Mouse (Mus musculus) heart, adult 18-20 months (tissue): ENCODE data around the gene C1d. TPM values are rescaled to one million over a fixed set of nuclear protein-coding genes. Genes with fewer than 3 reads are reported as not detected.

Source experiments
- total RNA-seq, 2 experiments: library from RNA; stranded (reverse); gene quantifications; 2 replicates each; pipeline ENCODE4 v1.2.3; 2021

Gene C1d
- total RNA-seq, 2 experiments from 2014 or later, result 34.8 to 35.7 TPM

Other genes starting within 250 kb of the C1d start
- gene Cnrip1, start 206.0 kb upstream of the C1d start, total RNA-seq, result 1 to 10 TPM; 3.1 to 3.4 TPM
- gene Plek, start 205.2 kb upstream of the C1d start, total RNA-seq, result 1 to 10 TPM; 3.6 to 5.6 TPM
- gene Ppp3r1, start 98.3 kb upstream of the C1d start, total RNA-seq, result 10 to 100 TPM; 65.7 to 66.1 TPM
- 10 to 100 TPM; 11.1 to 11.7 TPM for gene Wdr92, start 75.5 kb upstream of the C1d start, total RNA-seq
- 10 to 100 TPM; 33.1 to 35.1 TPM for gene Pno1, start 46.0 kb upstream of the C1d start, total RNA-seq